Mouse (Mus musculus): ENCODE measurements around the gene Fchsd2. TPM values are rescaled to one million over a fixed set of nuclear protein-coding genes. Genes with fewer than 3 reads are reported as not detected.

Gene Fchsd2
- polyA plus RNA-seq, 1 experiment from 2014 or later, result 20.1 TPM

DNA sequence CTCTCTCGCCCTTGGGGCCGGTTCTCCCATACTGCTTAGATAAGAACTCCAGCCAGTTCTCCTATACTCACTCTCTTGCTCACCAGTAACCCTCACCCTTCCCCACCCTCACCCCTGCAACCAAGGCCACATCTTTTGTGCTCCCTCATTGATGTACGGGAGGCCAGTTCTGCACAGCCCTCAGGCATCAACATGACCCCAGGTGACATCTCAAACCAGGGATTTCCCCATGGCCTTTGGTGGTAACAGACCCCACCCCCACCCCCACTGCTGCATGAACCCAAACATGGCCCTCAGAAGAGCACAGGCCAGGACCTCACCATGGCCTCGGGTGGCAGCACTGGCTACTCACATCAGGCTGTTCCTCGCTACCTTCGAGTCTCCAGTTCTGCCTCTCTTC lies 23.4 kb upstream of the Fchsd2 start:
- Histone ChIP-seq H3K9me3 (ENCODE audit: control insufficient read depth) (no peaks in the 10 kb centered on the region), H3K4me1 (replicated peaks; ENCODE audit: control insufficient read depth, insufficient read depth, low read length) (peaks cover 24% of the 10 kb centered on the region), H3K4me3 (ENCODE audit: low read depth, low read length) (no peak overlapping the region), H3K9ac (ENCODE audit: low read depth, low read length) (no peak overlapping the region), H3K36me3 (ENCODE audit: control insufficient read depth, insufficient read depth) (no peaks in the 10 kb centered on the region), H3K27ac (ENCODE audit: low read depth, low read length) (no peak overlapping the region), H3K27me3 (replicated peaks; ENCODE audit: control insufficient read depth, insufficient read depth, low read length) (no peaks in the 10 kb centered on the region), H3K4me2 (replicated peaks; ENCODE audit: low read depth) (no peak overlapping the region)
- 85% methylated on average over 6 of the region's 6 CpGs for whole genome bisulfite sequencing
- ATAC-seq, result no peak
- TF ChIP-seq CTCF (IDR thresholded peaks at IDR 0.05; ENCODE audit: low read depth), result no peak

DNA sequence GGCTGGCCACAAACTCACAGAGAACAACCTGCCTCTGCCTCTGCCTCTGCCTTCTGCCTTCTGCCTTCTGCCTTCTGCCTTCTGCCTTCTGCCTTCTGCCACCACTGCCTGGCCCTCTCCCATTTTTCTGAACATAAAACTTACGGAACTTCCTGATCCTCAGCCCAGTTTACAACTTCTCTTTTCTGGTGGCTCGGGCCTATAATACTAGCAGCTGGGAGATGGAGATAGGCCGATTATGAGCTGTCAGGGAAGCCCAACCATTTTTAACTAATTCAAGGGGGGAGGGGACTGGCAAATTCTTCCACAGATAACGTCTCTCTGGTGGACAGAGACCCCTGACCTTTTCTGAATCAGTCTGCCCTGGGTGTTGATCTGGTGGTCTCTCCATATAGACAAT lies 22.3 kb upstream of the Fchsd2 start:
- ATAC-seq, result no peak
- no peaks in the 10 kb centered on the region for H3K9me3 ChIP-seq (ENCODE audit: control insufficient read depth)
- H3K9ac ChIP-seq (ENCODE audit: low read depth, low read length), result no peak overlapping the region
- H3K27ac ChIP-seq (ENCODE audit: low read depth, low read length), result peak overlapping the region; percentile 60
- no peaks in the 10 kb centered on the region for H3K27me3 ChIP-seq (replicated peaks; ENCODE audit: control insufficient read depth, insufficient read depth, low read length)
- H3K36me3 ChIP-seq (ENCODE audit: control insufficient read depth, insufficient read depth), result no peaks in the 10 kb centered on the region
- H3K4me1 ChIP-seq (replicated peaks; ENCODE audit: control insufficient read depth, insufficient read depth, low read length), result peaks cover 24% of the 10 kb centered on the region
- WGBS, result 17% methylated on average over 4 of the region's 4 CpGs
- no peak overlapping the region for H3K4me2 ChIP-seq (replicated peaks; ENCODE audit: low read depth)
- no peak for TF ChIP-seq CTCF (IDR thresholded peaks at IDR 0.05; ENCODE audit: low read depth)
- no peak overlapping the region for H3K4me3 ChIP-seq (ENCODE audit: low read depth, low read length)

GRCm38 (mm10) chr7:101071020-101071419 lies 21.6 kb upstream of the Fchsd2 start:
- Histone ChIP-seq H3K9me3 (ENCODE audit: control insufficient read depth) (no peaks in the 10 kb centered on the region), H3K4me3 (ENCODE audit: low read depth, low read length) (no peak overlapping the region), H3K4me1 (replicated peaks; ENCODE audit: control insufficient read depth, insufficient read depth, low read length) (peaks cover 19% of the 10 kb centered on the region), H3K27me3 (replicated peaks; ENCODE audit: control insufficient read depth, insufficient read depth, low read length) (no peaks in the 10 kb centered on the region), H3K27ac (ENCODE audit: low read depth, low read length) (peak overlapping the region; percentile 60), H3K4me2 (replicated peaks; ENCODE audit: low read depth) (no peak overlapping the region), H3K9ac (ENCODE audit: low read depth, low read length) (no peak overlapping the region), H3K36me3 (ENCODE audit: control insufficient read depth, insufficient read depth) (no peaks in the 10 kb centered on the region)
- no peak for TF ChIP-seq CTCF (IDR thresholded peaks at IDR 0.05; ENCODE audit: low read depth)
- 51% methylated on average over 6 of the region's 6 CpGs for WGBS
- ATAC-seq, result no peak

GRCm38 (mm10) chr7:101072123-101072740 lies 20.4 kb upstream of the Fchsd2 start:
- no peak overlapping the region for H3K4me3 ChIP-seq (ENCODE audit: low read depth, low read length)
- no peaks in the 10 kb centered on the region for H3K36me3 ChIP-seq (ENCODE audit: control insufficient read depth, insufficient read depth)
- TF ChIP-seq CTCF (IDR thresholded peaks at IDR 0.05; ENCODE audit: low read depth), result no peak
- H3K4me2 ChIP-seq (replicated peaks; ENCODE audit: low read depth), result no peak overlapping the region
- ATAC-seq, result no peak
- no peaks in the 10 kb centered on the region for H3K27me3 ChIP-seq (replicated peaks; ENCODE audit: control insufficient read depth, insufficient read depth, low read length)
- H3K4me1 ChIP-seq (replicated peaks; ENCODE audit: control insufficient read depth, insufficient read depth, low read length), result peaks cover 16% of the 10 kb centered on the region
- 63% methylated on average over 12 of the region's 12 CpGs for WGBS
- H3K27ac ChIP-seq (ENCODE audit: low read depth, low read length), result peak overlapping the region; percentile 70
- H3K9me3 ChIP-seq (ENCODE audit: control insufficient read depth), result no peaks in the 10 kb centered on the region
- H3K9ac ChIP-seq (ENCODE audit: low read depth, low read length), result no peak overlapping the region

DNA sequence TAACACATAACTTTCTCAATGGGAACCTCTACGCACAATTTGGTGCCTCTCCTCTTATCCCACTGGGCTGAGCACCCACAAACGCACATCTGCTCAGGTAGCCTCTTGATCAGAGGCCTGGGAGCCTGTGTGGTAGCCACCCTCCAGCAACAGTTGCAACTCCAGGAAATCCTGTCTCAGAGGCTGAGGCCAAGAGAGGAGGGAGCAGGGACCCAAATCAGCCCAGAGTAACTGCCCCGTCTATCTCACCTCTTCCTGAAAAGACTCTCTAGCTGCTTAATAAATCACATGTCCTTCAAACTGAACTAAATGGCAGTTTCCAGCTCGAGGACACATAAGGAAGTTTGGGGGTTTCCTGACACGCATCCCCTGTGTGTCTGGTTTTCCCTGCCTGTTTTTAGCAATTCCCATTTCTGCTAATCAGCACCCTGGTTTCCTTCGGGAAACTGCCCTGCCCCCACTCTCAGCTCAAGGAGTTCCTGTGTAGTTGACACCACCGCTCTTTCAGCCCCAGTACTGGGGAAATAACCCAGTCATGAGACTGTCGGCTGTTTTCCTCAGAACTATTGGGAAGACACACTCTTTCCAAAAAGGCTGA lies 18.4 kb upstream of the Fchsd2 start:
- Histone ChIP-seq H3K36me3 (ENCODE audit: control insufficient read depth, insufficient read depth) (no peaks in the 10 kb centered on the region), H3K27ac (ENCODE audit: low read depth, low read length) (no peak overlapping the region), H3K4me2 (replicated peaks; ENCODE audit: low read depth) (no peak overlapping the region), H3K9ac (ENCODE audit: low read depth, low read length) (no peak overlapping the region), H3K27me3 (replicated peaks; ENCODE audit: control insufficient read depth, insufficient read depth, low read length) (no peaks in the 10 kb centered on the region), H3K4me3 (ENCODE audit: low read depth, low read length) (no peak overlapping the region), H3K4me1 (replicated peaks; ENCODE audit: control insufficient read depth, insufficient read depth, low read length) (peaks cover 10% of the 10 kb centered on the region; the same call in 1 of the 2 replicates), H3K9me3 (ENCODE audit: control insufficient read depth) (no peaks in the 10 kb centered on the region)
- no peak for ATAC-seq
- 67% methylated on average over 8 of the region's 8 CpGs for WGBS
- no peak for TF ChIP-seq CTCF (IDR thresholded peaks at IDR 0.05; ENCODE audit: low read depth)

GRCm38 (mm10) chr7:101083562-101084166 lies 9.0 kb upstream of the Fchsd2 start:
- no peak for TF ChIP-seq CTCF (IDR thresholded peaks at IDR 0.05; ENCODE audit: low read depth)
- Histone ChIP-seq H3K4me1 (replicated peaks; ENCODE audit: control insufficient read depth, insufficient read depth, low read length) (peaks cover 18% of the 10 kb centered on the region), H3K36me3 (ENCODE audit: control insufficient read depth, insufficient read depth) (no peaks in the 10 kb centered on the region), H3K27me3 (replicated peaks; ENCODE audit: control insufficient read depth, insufficient read depth, low read length) (no peaks in the 10 kb centered on the region), H3K9me3 (ENCODE audit: control insufficient read depth) (no peaks in the 10 kb centered on the region), H3K9ac (ENCODE audit: low read depth, low read length) (no peak overlapping the region), H3K27ac (ENCODE audit: low read depth, low read length) (peak overlapping the region; percentile 80), H3K4me2 (replicated peaks; ENCODE audit: low read depth) (peak overlapping the region; percentile 14; the same call in 1 of the 2 replicates), H3K4me3 (ENCODE audit: low read depth, low read length) (no peak overlapping the region)
- peak; percentile 87 for ATAC-seq
- 39% methylated on average over 9 of the region's 9 CpGs for WGBS

Measured in intestine, postnatal 0 days (tissue).